Mouse (Mus musculus) bone marrow macrophage, adult 2 months (primary cell): ENCODE data around the gene Moap1.

Experiments used
- CTCF ChIP-seq: IDR thresholded peaks from 2 replicates; pipeline ENCODE4 v1.5.1; 2012; ENCODE audit warnings: low read depth, mild to moderate bottlenecking, low read length, moderate library complexity
- POLR2A ChIP-seq: IDR thresholded peaks from 2 replicates; pipeline ENCODE4 v1.6.1; 2012; ENCODE audit warnings: mild to moderate bottlenecking, low read depth, low read length, borderline replicate concordance

DNA sequence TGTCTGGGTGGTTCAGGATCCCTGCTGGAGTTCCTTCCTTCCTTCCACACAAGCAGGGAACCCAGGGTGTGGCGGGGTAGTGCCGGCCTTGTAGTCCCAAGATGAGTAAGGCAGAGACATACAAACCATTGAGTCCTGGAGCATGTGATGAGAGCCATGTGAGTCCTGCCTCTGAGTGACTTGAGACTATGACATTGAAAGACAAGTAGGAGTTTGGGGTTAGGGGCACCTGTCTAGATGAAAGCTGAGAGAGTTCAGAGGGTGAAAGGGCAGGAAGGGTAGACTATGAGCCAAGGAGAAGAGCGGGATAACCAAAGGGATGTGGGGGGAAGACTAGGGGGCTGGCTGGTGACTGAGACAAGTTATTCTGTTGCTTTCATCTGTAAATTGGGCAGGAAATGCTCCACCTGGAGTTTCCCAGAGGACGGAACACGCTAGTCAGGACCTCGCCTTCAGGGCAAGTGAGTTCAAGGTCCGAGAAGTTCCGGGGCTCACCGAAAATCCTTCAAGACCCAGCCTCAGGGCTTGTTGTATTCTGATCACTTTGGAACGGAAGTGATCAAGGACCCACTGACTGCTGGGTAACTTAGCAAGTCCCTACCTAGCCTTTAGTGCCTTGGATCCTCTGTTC lies 36.5 kb downstream of the Moap1 start:
- TF ChIP-seq CTCF (no peak), POLR2A (no peak)
